Mouse (Mus musculus): Measurements from ENCODE around the gene Gm49337.

GRCm38 (mm10) chr4:116142269-116142668, 30.9 kb upstream of the Gm49337 start:
- no peak for TF ChIP-seq POLR2A (IDR thresholded peaks at IDR 0.05; ENCODE audit: borderline replicate concordance, extremely low read depth, low read depth, low read length)
- TF ChIP-seq CTCF (IDR thresholded peaks at IDR 0.05; ENCODE audit: insufficient read depth, low read length) = no peak

All from lung, adult 2 months (tissue).